Mouse (Mus musculus) T-helper 1 cell (primary cell): ENCODE data around the gene Polr3g.
"Not testable (repeated sequence)": the region's sequence is repeated elsewhere in the genome, so short reads cannot be mapped to it uniquely, and the experiment has no call there.

Experiments used
- in situ Hi-C: fragments of 300-600 bp; cut with MboI, MseI; formaldehyde crosslinking; loops from one replicate; pipeline ENCODE4 v1.15.1; 2025; ENCODE audit warnings: high pct_unique_total_duplicates

The Polr3g gene

GRCm38 (mm10) chr13:81710775-81711545, at the start of gene Polr3g, which contains the start of gene Mblac2:
Gene Polr3g (minus strand): TSS chr13:81711013.
Gene Mblac2 (plus strand): TSS chr13:81711341.
- in situ Hi-C loops, result loop anchor here (5.0 kb wide), 1 partner anchor 66 kb away; no protein-coding TSS in a partner anchor

DNA sequence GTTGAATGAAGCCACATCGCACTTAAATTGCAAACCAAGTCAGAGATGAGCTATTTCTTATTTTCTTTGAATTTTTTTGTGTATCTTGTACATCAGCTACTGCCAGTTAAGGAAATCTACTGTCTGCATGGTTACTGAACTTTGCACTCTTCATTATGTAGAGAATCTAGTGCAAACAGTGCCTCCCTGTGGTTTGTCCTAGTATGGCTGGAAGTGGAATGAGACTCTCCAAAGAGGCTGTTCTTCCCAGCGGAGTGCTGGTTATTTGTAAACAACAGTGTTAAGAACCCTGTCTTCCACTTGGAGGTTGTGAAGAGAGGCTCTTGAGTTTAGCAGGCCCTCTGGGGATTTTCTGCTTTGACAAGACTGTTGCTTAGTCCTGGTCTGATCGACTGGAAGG, 49.6 kb upstream of the Polr3g start:
- in situ Hi-C loops, result loop anchor here (25.0 kb wide), 1 partner anchor 898 kb away; no protein-coding TSS in a partner anchor

- in situ Hi-C loops, result loop anchor here (5.0 to 25.0 kb wide), 2 partner anchors 320 to 895 kb away; no protein-coding TSS in a partner anchor
Observed at GRCm38 (mm10) chr13:81757058-81757660, 46.3 kb upstream of the Polr3g start.

- in situ Hi-C loops, result loop anchor here (5.0 to 25.0 kb wide), 2 partner anchors 318 to 893 kb away; no protein-coding TSS in a partner anchor
Observed at GRCm38 (mm10) chr13:81755324-81755723, 44.5 kb upstream of the Polr3g start.

- in situ Hi-C loops, result loop anchor here (5.0 to 25.0 kb wide), 2 partner anchors 318 to 893 kb away; no protein-coding TSS in a partner anchor
Observed at GRCm38 (mm10) chr13:81754878-81755277, 44.1 kb upstream of the Polr3g start.

GRCm38 (mm10) chr13:81744092-81744396, 33.2 kb upstream of the Polr3g start:
- in situ Hi-C loops, result no loop called here

- in situ Hi-C loops, result no loop called here
Observed at GRCm38 (mm10) chr13:81743391-81744091, 32.7 kb upstream of the Polr3g start.

GRCm38 (mm10) chr13:81740898-81741297, 30.1 kb upstream of the Polr3g start:
- in situ Hi-C loops, result no loop called here

DNA sequence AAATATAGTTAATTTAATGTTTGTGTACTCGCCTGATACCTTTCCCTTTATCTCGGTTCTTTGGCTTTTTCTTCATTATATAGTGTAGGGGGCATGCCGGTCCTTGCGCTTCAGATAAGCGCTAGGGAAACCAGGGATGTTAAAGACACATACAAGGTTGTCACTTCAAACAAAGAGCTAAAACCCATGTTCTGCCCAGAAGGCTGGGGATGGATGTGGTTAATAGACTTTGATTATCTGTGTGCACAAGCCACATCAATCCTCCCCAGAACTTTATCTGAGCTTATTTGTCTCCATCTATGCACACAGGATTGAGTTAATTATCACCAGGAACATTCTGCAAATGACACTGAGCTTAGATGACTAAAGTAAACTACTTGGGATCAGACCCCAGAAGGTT, 25.8 kb upstream of the Polr3g start:
- in situ Hi-C loops, result no loop called here

GRCm38 (mm10) chr13:81730362-81730761, 19.5 kb upstream of the Polr3g start:
- in situ Hi-C loops, result no loop called here

DNA sequence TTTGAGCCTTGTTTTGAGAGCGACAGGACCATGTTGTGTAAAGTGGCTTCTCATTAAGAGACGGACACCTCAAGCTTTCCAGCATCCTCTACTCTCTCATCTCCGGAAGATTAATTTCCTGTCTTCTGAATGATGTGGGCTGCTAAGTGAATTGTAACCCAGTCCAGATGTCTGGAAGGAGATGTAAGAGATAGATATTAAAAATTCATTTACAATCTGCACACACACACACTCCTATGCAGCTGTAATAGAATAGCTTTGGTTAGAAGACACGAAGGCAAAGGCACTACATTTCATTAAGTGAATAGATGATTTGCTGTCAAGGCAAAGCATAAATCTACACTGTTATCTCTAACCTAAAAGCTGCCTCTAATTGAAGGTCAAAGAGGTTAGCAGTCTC, 18.3 kb upstream of the Polr3g start:
- in situ Hi-C loops, result no loop called here

DNA sequence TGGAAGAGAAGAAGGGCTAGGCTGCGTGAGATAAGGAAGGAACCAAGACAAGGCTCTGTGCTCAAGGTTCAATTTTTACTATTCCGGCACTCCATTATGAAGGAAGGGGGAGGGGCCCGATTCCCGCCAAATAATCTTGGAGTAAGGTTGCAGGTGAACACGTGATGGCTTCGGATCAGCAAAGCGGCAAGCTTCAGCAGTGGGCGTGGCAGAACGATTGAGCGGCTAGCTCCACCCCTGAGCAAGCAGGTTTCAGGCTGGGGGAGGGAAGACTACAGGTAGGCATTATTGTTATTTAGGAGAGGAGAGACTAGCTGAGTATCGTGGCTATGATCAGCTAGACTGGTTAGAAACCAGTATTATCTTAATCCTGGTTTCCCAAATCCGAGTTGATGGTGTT, 17.3 kb upstream of the Polr3g start:
- in situ Hi-C loops, result not testable (repeated sequence)

GRCm38 (mm10) chr13:81713896-81714295, 3.1 kb upstream of the Polr3g start:
- in situ Hi-C loops, result loop anchor here (5.0 kb wide), 1 partner anchor 63 kb away; no protein-coding TSS in a partner anchor

GRCm38 (mm10) chr13:81711546-81712371, 946 bp upstream of the Polr3g start:
- in situ Hi-C loops, result loop anchor here (5.0 kb wide), 1 partner anchor 66 kb away; no protein-coding TSS in a partner anchor

DNA sequence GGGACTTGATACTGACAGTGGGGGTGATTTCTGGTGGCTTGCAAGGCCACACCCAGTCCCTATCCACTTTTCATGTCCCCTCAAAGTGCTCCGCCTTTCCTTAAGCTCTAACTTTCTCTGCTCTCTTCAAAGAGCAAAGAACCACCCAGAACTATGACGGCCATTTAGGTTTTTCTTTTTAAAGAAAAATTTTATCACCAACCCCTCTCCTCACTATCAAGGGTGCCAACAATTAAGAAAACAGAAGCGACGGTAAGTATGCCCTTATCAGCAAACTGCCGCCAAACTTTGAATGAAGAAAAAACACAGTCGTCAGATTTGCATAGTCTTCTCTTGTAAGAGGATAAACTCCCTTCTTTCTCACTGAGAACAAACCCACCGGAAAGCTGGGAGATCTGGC, 547 bp downstream of the Polr3g start:
- in situ Hi-C loops, result loop anchor here (5.0 kb wide), 1 partner anchor 67 kb away; no protein-coding TSS in a partner anchor

GRCm38 (mm10) chr13:81709805-81710204, 1.0 kb downstream of the Polr3g start:
- in situ Hi-C loops, result loop anchor here (5.0 kb wide), 1 partner anchor 67 kb away; no protein-coding TSS in a partner anchor

DNA sequence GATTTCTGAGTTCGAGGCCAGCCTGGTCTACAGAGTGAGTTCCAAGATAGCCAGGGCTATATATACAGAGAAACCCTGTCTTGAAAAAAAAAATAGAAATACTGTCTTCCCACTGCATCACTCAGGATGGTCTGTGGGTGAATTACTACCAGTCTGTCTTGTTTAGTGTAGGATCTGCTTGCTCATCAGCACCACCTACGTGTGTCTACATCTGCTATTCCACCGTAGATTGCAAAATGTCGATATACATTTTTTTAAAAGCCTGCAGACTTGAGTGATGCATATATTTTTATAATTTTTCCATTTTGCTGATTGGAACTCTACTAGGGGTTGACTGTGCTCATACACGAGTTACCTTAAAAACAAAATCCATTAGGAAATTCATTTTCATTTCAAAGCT, 4.5 kb downstream of the Polr3g start:
- in situ Hi-C loops, result no loop called here

DNA sequence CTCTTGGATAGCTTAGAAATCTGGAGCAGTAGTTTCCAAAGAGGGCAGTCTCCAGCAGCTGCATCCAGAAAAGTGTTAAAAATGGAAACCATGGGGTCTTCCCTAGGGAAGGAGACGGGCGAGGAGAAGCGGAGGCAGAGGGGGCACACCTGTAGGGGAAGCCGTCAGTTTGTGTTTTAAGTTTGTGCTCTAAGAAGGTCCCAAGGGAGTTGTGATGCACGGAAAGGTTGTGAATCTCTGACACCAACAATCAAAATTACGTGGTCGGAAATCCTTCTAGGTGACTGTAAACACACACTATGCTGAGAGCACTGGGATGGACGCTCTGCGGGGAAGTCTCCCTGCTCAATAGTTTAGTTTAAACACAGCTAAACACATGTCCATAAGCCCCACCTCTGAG, 7.2 kb downstream of the Polr3g start:
- in situ Hi-C loops, result no loop called here

- in situ Hi-C loops, result no loop called here
Observed at GRCm38 (mm10) chr13:81703148-81703547, 7.7 kb downstream of the Polr3g start.

GRCm38 (mm10) chr13:81694446-81694845, 16.4 kb downstream of the Polr3g start:
- in situ Hi-C loops, result no loop called here

DNA sequence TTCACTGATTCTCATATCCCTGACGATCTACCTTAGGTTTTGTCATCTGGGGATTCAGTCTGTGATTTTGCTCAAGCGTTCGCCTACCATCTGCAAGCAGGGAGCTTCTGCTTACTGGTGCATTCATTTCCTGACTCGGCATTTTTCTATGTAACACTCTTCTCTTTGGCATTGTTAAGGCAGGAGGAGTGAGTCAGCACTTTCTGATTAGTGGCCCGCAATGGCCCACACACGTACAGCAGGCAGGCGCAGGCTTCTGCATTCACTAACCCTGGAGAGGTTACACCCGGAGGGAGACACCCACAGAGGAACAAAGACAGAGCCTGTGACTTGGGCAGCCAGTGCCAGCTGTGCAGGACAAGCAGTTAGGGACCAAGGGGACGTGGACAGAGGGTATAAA, 19.2 kb downstream of the Polr3g start:
- in situ Hi-C loops, result no loop called here
